Mouse (Mus musculus): Measurements from ENCODE around the gene Cgref1. TPM values are rescaled to one million over a fixed set of nuclear protein-coding genes. Genes with fewer than 3 reads are reported as not detected.

Cgref1 gene
- polyA plus RNA-seq, 1 experiment from 2014 or later = 6.7 TPM

GRCm38 (mm10) chr5:30913060-30913841 lies 32.1 kb downstream of the Cgref1 start, which contains the start of gene Emilin1:
Gene Emilin1, plus strand, starts transcription at chr5:30913402.
- Histone ChIP-seq H3K27ac (peak within 1 kb of the TSS; percentile 86), H3K9me3 (no peaks in the 10 kb centered on the region), H3K27me3 (ENCODE audit: insufficient read depth, poor library complexity, severe bottlenecking) (peaks cover 7% of the 10 kb centered on the region), H3K4me3 (peak within 1 kb of the TSS; percentile 46), H3K4me1 (replicated peaks) (peaks cover 65% of the 10 kb centered on the region), H3K36me3 (peaks cover 15% of the 10 kb centered on the region)
- WGBS = 16% methylated on average over 13 of the region's 13 CpGs
- DNase-seq (ENCODE audit: low spot score) = peak; percentile 81

- Histone ChIP-seq H3K9me3 (no peaks in the 10 kb centered on the region), H3K36me3 (peaks cover 4% of the 10 kb centered on the region), H3K4me1 (replicated peaks) (peaks cover 71% of the 10 kb centered on the region), H3K4me3 (peak overlapping the region; percentile 18; the same call in 1 of the 2 replicates), H3K27me3 (ENCODE audit: insufficient read depth, poor library complexity, severe bottlenecking) (peaks cover 7% of the 10 kb centered on the region), H3K27ac (peak overlapping the region; percentile 86)
- DNase-seq (ENCODE audit: low spot score) = no peak
- 72% methylated on average over 5 of the region's 5 CpGs for WGBS
Measured at GRCm38 (mm10) chr5:30912156-30912555, 33.2 kb downstream of the Cgref1 start.

- peaks cover 7% of the 10 kb centered on the region for H3K27me3 ChIP-seq (ENCODE audit: insufficient read depth, poor library complexity, severe bottlenecking)
- H3K9me3 ChIP-seq = no peaks in the 10 kb centered on the region
- H3K27ac ChIP-seq = no peak overlapping the region
- peaks cover 8% of the 10 kb centered on the region for H3K36me3 ChIP-seq
- H3K4me3 ChIP-seq = no peak overlapping the region
- peaks cover 70% of the 10 kb centered on the region for H3K4me1 ChIP-seq (replicated peaks)
- no peak for DNase-seq (ENCODE audit: low spot score)
Measured at GRCm38 (mm10) chr5:30910481-30910880, 34.9 kb downstream of the Cgref1 start.

GRCm38 (mm10) chr5:30909863-30910262 lies 35.5 kb downstream of the Cgref1 start:
- Histone ChIP-seq H3K36me3 (peaks cover 14% of the 10 kb centered on the region), H3K4me1 (replicated peaks) (peaks cover 69% of the 10 kb centered on the region), H3K9me3 (no peaks in the 10 kb centered on the region), H3K27me3 (ENCODE audit: insufficient read depth, poor library complexity, severe bottlenecking) (peaks cover 7% of the 10 kb centered on the region), H3K4me3 (no peak overlapping the region), H3K27ac (no peak overlapping the region)
- WGBS = 83% methylated on average over 7 of the region's 7 CpGs
- no peak for DNase-seq (ENCODE audit: low spot score)

GRCm38 (mm10) chr5:30909300-30909659 lies 36.1 kb downstream of the Cgref1 start:
- Histone ChIP-seq H3K4me3 (no peak overlapping the region), H3K36me3 (peaks cover 20% of the 10 kb centered on the region), H3K27ac (peak overlapping the region; percentile 93; the same call in 1 of the 2 replicates), H3K4me1 (replicated peaks) (peaks cover 63% of the 10 kb centered on the region), H3K9me3 (no peaks in the 10 kb centered on the region), H3K27me3 (ENCODE audit: insufficient read depth, poor library complexity, severe bottlenecking) (peaks cover 7% of the 10 kb centered on the region)
- WGBS = 47% methylated on average over 7 of the region's 7 CpGs
- no peak for DNase-seq (ENCODE audit: low spot score)

GRCm38 (mm10) chr5:30908426-30909299 lies 36.7 kb downstream of the Cgref1 start:
- no peaks in the 10 kb centered on the region for H3K9me3 ChIP-seq
- DNase-seq (ENCODE audit: low spot score) = peak; percentile 19
- WGBS = 49% methylated on average over 13 of the region's 13 CpGs
- H3K27ac ChIP-seq = peak overlapping the region; percentile 93
- peaks cover 7% of the 10 kb centered on the region for H3K27me3 ChIP-seq (ENCODE audit: insufficient read depth, poor library complexity, severe bottlenecking)
- peaks cover 26% of the 10 kb centered on the region for H3K36me3 ChIP-seq
- peak overlapping the region; percentile 84 for H3K4me3 ChIP-seq
- H3K4me1 ChIP-seq (replicated peaks) = peaks cover 57% of the 10 kb centered on the region

- no peaks in the 10 kb centered on the region for H3K9me3 ChIP-seq
- H3K36me3 ChIP-seq = peaks cover 37% of the 10 kb centered on the region
- peak within 1 kb of the TSS; percentile 93 for H3K27ac ChIP-seq
- peak within 1 kb of the TSS; percentile 84 for H3K4me3 ChIP-seq
- H3K27me3 ChIP-seq (ENCODE audit: insufficient read depth, poor library complexity, severe bottlenecking) = peaks cover 7% of the 10 kb centered on the region
- peak; percentile 97 for DNase-seq (ENCODE audit: low spot score)
- WGBS = 0% methylated on average over 58 of the region's 58 CpGs
- H3K4me1 ChIP-seq (replicated peaks) = peaks cover 46% of the 10 kb centered on the region
Measured at GRCm38 (mm10) chr5:30907413-30908059, 37.9 kb downstream of the Cgref1 start, which contains the start of gene Ost4. Gene Ost4, minus strand, starts transcription at chr5:30907788.

GRCm38 (mm10) chr5:30901860-30902259 lies 43.5 kb downstream of the Cgref1 start:
- WGBS = 94% methylated on average over 5 of the region's 5 CpGs
- H3K36me3 ChIP-seq = peaks cover 93% of the 10 kb centered on the region

GRCm38 (mm10) chr5:30890375-30890774 lies 55.0 kb downstream of the Cgref1 start:
- Histone ChIP-seq H3K4me3 (peak overlapping the region; percentile 86), H3K27ac (peak overlapping the region; percentile 99; the same call in 1 of the 2 replicates), H3K9me3 (no peaks in the 10 kb centered on the region), H3K36me3 (peaks cover 52% of the 10 kb centered on the region), H3K27me3 (ENCODE audit: insufficient read depth, poor library complexity, severe bottlenecking) (no peaks in the 10 kb centered on the region), H3K4me1 (replicated peaks) (peaks cover 25% of the 10 kb centered on the region)
- DNase-seq (ENCODE audit: low spot score) = no peak
- WGBS = 83% methylated on average over 7 of the region's 7 CpGs

More at GRCm38 (mm10) chr5:30901860-30902259, 43.5 kb downstream of the Cgref1 start:
- no peak overlapping the region for H3K27ac ChIP-seq
- no peak overlapping the region for H3K4me3 ChIP-seq
- no peak for DNase-seq (ENCODE audit: low spot score)
- H3K9me3 ChIP-seq = no peaks in the 10 kb centered on the region
- peaks cover 17% of the 10 kb centered on the region for H3K4me1 ChIP-seq (replicated peaks)
- no peaks in the 10 kb centered on the region for H3K27me3 ChIP-seq (ENCODE audit: insufficient read depth, poor library complexity, severe bottlenecking)

- DNase-seq (ENCODE audit: low spot score) = no peak
- peaks cover 40% of the 10 kb centered on the region for H3K36me3 ChIP-seq
- 2% methylated on average over 42 of the region's 42 CpGs for WGBS
- H3K9me3 ChIP-seq = no peaks in the 10 kb centered on the region
- peak overlapping the region; percentile 99 for H3K27ac ChIP-seq
- peak overlapping the region; percentile 86 for H3K4me3 ChIP-seq
- H3K4me1 ChIP-seq (replicated peaks) = peaks cover 25% of the 10 kb centered on the region
- H3K27me3 ChIP-seq (ENCODE audit: insufficient read depth, poor library complexity, severe bottlenecking) = no peaks in the 10 kb centered on the region
Measured at GRCm38 (mm10) chr5:30889088-30889754, 56.2 kb downstream of the Cgref1 start.

- peak within 1 kb of the TSS; percentile 86 for H3K4me3 ChIP-seq
- no peaks in the 10 kb centered on the region for H3K27me3 ChIP-seq (ENCODE audit: insufficient read depth, poor library complexity, severe bottlenecking)
- peak within 1 kb of the TSS; percentile 99 for H3K27ac ChIP-seq
- DNase-seq (ENCODE audit: low spot score) = peak; percentile 98
- peaks cover 25% of the 10 kb centered on the region for H3K4me1 ChIP-seq (replicated peaks)
- WGBS = under 1% methylated on average over 42 of the region's 42 CpGs
- H3K36me3 ChIP-seq = peaks cover 33% of the 10 kb centered on the region
- H3K9me3 ChIP-seq = no peaks in the 10 kb centered on the region
Measured at GRCm38 (mm10) chr5:30888337-30889087, 56.9 kb downstream of the Cgref1 start, which contains the start of gene Agbl5. Gene Agbl5, plus strand, starts transcription at chr5:30888694.

All from hindbrain, embryonic 10.5 days (tissue).